Mouse (Mus musculus): Measurements from ENCODE around the gene Ip6k1.
A peak's percentile ranks its signal among the peaks of the same experiment; 100 is the strongest.

Ip6k1 gene

GRCm38 (mm10) chr9:108062142-108062541 is 59.8 kb downstream of the Ip6k1 start:
- no peak for DNase-seq

- DNase-seq: no peak
These were observed 61.1 kb downstream of the Ip6k1 start for GRCm38 (mm10) chr9:108063361-108063760.

GRCm38 (mm10) chr9:108065491-108066011 is 63.2 kb downstream of the Ip6k1 start:
- peak; percentile 80 for DNase-seq

- DNase-seq: no peak
These were observed 64.9 kb downstream of the Ip6k1 start for GRCm38 (mm10) chr9:108067199-108067598.

GRCm38 (mm10) chr9:108067900-108068299 is 65.6 kb downstream of the Ip6k1 start:
- DNase-seq: peak; percentile 93

- no peak for DNase-seq
These were observed 66.7 kb downstream of the Ip6k1 start for GRCm38 (mm10) chr9:108069007-108069406.

- DNase-seq: no peak
These were observed 67.2 kb downstream of the Ip6k1 start for GRCm38 (mm10) chr9:108069529-108069928.

- no peak for DNase-seq
These were observed 69.5 kb downstream of the Ip6k1 start for GRCm38 (mm10) chr9:108071801-108072200.

GRCm38 (mm10) chr9:108072481-108072924 is 70.2 kb downstream of the Ip6k1 start:
- DNase-seq: no peak

- no peak for DNase-seq
These were observed 71.0 kb downstream of the Ip6k1 start for GRCm38 (mm10) chr9:108073141-108073930.

GRCm38 (mm10) chr9:108080168-108080567 is 77.9 kb downstream of the Ip6k1 start, which contains the start of gene Mst1:
Gene Mst1 (plus strand): TSS chr9:108080436.
- DNase-seq: no peak

GRCm38 (mm10) chr9:108082549-108082948 is 80.2 kb downstream of the Ip6k1 start:
- DNase-seq: no peak

GRCm38 (mm10) chr9:108082988-108083431 is 80.7 kb downstream of the Ip6k1 start, which contains the start of gene Rnf123:
Gene Rnf123 (minus strand): TSS chr9:108083346.
- DNase-seq: no peak

- DNase-seq: no peak
These were observed 81.3 kb downstream of the Ip6k1 start for GRCm38 (mm10) chr9:108083561-108083960.

GRCm38 (mm10) chr9:108085261-108085660 is 83.0 kb downstream of the Ip6k1 start:
- no peak for DNase-seq

- no peak for DNase-seq
These were observed 88.4 kb downstream of the Ip6k1 start for GRCm38 (mm10) chr9:108090611-108091120.

- no peak for DNase-seq
These were observed 91.3 kb downstream of the Ip6k1 start for GRCm38 (mm10) chr9:108093586-108093985.

GRCm38 (mm10) chr9:108094184-108094941 is 92.1 kb downstream of the Ip6k1 start, which contains the start of gene Apeh:
Gene Apeh (minus strand): TSS chr9:108094606.
- peak; percentile 97 for DNase-seq

GRCm38 (mm10) chr9:108094998-108095411 is 92.7 kb downstream of the Ip6k1 start:
- peak; percentile 19 for DNase-seq

GRCm38 (mm10) chr9:108095518-108095917 is 93.2 kb downstream of the Ip6k1 start:
- DNase-seq: peak; percentile 76

GRCm38 (mm10) chr9:108095949-108096712 is 93.8 kb downstream of the Ip6k1 start:
- no peak for DNase-seq

Measured in lung, postnatal 36 days (tissue).